Mouse (Mus musculus): ENCODE results near the gene Gm20458. TPM values are rescaled to one million over a fixed set of nuclear protein-coding genes. Genes with fewer than 3 reads are reported as not detected.

Gm20458 gene
- polyA plus RNA-seq, 1 experiment from 2014 or later: 6.9 TPM

- Histone ChIP-seq H3K27me3 (peaks cover 21% of the 10 kb centered on the region), H3K4me3 (no peak overlapping the region), H3K27ac (replicated peaks) (no peak overlapping the region), H3K9ac (replicated peaks) (no peak overlapping the region), H3K36me3 (no peaks in the 10 kb centered on the region), H3K4me2 (replicated peaks) (no peak overlapping the region), H3K4me1 (peaks cover 24% of the 10 kb centered on the region), H3K9me3 (no peaks in the 10 kb centered on the region)
- WGBS: 74% methylated on average over 3 of the region's 3 CpGs
- ATAC-seq (ENCODE audit: low FRiP score, low read depth): no peak
Observed at GRCm38 (mm10) chr2:164445399-164446085, 15.2 kb upstream of the Gm20458 start.

GRCm38 (mm10) chr2:164446086-164446469 is 14.7 kb upstream of the Gm20458 start:
- Histone ChIP-seq H3K27me3 (peaks cover 16% of the 10 kb centered on the region), H3K27ac (replicated peaks) (no peak overlapping the region), H3K4me3 (no peak overlapping the region), H3K9me3 (no peaks in the 10 kb centered on the region), H3K4me2 (replicated peaks) (no peak overlapping the region), H3K4me1 (peaks cover 24% of the 10 kb centered on the region), H3K9ac (replicated peaks) (no peak overlapping the region), H3K36me3 (no peaks in the 10 kb centered on the region)
- ATAC-seq (ENCODE audit: low FRiP score, low read depth): no peak
- WGBS: 80% methylated on average over 3 of the region's 3 CpGs

GRCm38 (mm10) chr2:164448140-164448539 is 12.6 kb upstream of the Gm20458 start:
- no peak overlapping the region for H3K4me3 ChIP-seq
- no peaks in the 10 kb centered on the region for H3K9me3 ChIP-seq
- H3K27me3 ChIP-seq: no peaks in the 10 kb centered on the region
- WGBS: 82% methylated on average over 1 of the region's 1 CpGs
- 0 out of 2 replicates have a peak, but pooled peaks cover 7% of the 10 kb centered on the region for H3K4me1 ChIP-seq
- no peak for ATAC-seq (ENCODE audit: low FRiP score, low read depth)
- H3K4me2 ChIP-seq (replicated peaks): no peak overlapping the region
- no peak overlapping the region for H3K27ac ChIP-seq (replicated peaks)
- no peaks in the 10 kb centered on the region for H3K36me3 ChIP-seq
- H3K9ac ChIP-seq (replicated peaks): no peak overlapping the region

- H3K4me1 ChIP-seq: no peaks in the 10 kb centered on the region
- WGBS: 75% methylated on average over 5 of the region's 5 CpGs
- no peak for ATAC-seq (ENCODE audit: low FRiP score, low read depth)
Observed at GRCm38 (mm10) chr2:164448921-164449320, 11.8 kb upstream of the Gm20458 start.

GRCm38 (mm10) chr2:164449341-164450042 is 11.3 kb upstream of the Gm20458 start:
- no peak overlapping the region for H3K27ac ChIP-seq (replicated peaks)
- no peak overlapping the region for H3K9ac ChIP-seq (replicated peaks)
- no peak for ATAC-seq (ENCODE audit: low FRiP score, low read depth)
- no peaks in the 10 kb centered on the region for H3K27me3 ChIP-seq
- WGBS: 90% methylated on average over 14 of the region's 14 CpGs
- H3K36me3 ChIP-seq: no peaks in the 10 kb centered on the region
- H3K4me2 ChIP-seq (replicated peaks): no peak overlapping the region
- no peak overlapping the region for H3K4me3 ChIP-seq
- H3K4me1 ChIP-seq: no peaks in the 10 kb centered on the region
- H3K9me3 ChIP-seq: no peaks in the 10 kb centered on the region

More at GRCm38 (mm10) chr2:164448921-164449320, 11.8 kb upstream of the Gm20458 start:
- no peak overlapping the region for H3K27ac ChIP-seq (replicated peaks)
- no peak overlapping the region for H3K4me2 ChIP-seq (replicated peaks)
- no peaks in the 10 kb centered on the region for H3K27me3 ChIP-seq
- no peaks in the 10 kb centered on the region for H3K9me3 ChIP-seq
- H3K36me3 ChIP-seq: no peaks in the 10 kb centered on the region
- no peak overlapping the region for H3K4me3 ChIP-seq
- H3K9ac ChIP-seq (replicated peaks): no peak overlapping the region

- ATAC-seq (ENCODE audit: low FRiP score, low read depth): no peak
- no peaks in the 10 kb centered on the region for H3K9me3 ChIP-seq
- H3K4me1 ChIP-seq: peaks cover 10% of the 10 kb centered on the region; the same call in 1 of the 2 replicates
- H3K27ac ChIP-seq (replicated peaks): no peak overlapping the region
- H3K27me3 ChIP-seq: no peaks in the 10 kb centered on the region
- no peak overlapping the region for H3K4me3 ChIP-seq
- H3K4me2 ChIP-seq (replicated peaks): no peak overlapping the region
- WGBS: 46% methylated on average over 13 of the region's 13 CpGs
- H3K9ac ChIP-seq (replicated peaks): no peak overlapping the region
- H3K36me3 ChIP-seq: no peaks in the 10 kb centered on the region
Observed at GRCm38 (mm10) chr2:164452000-164452676, 8.6 kb upstream of the Gm20458 start.

- no peak overlapping the region for H3K4me2 ChIP-seq (replicated peaks)
- 88% methylated on average over 14 of the region's 14 CpGs for WGBS
- H3K27ac ChIP-seq (replicated peaks): no peak overlapping the region
- no peaks in the 10 kb centered on the region for H3K36me3 ChIP-seq
- no peak for ATAC-seq (ENCODE audit: low FRiP score, low read depth)
- H3K4me3 ChIP-seq: no peak overlapping the region
- peaks cover 10% of the 10 kb centered on the region; the same call in 1 of the 2 replicates for H3K4me1 ChIP-seq
- H3K9ac ChIP-seq (replicated peaks): no peak overlapping the region
- no peaks in the 10 kb centered on the region for H3K27me3 ChIP-seq
- no peaks in the 10 kb centered on the region for H3K9me3 ChIP-seq
Observed at GRCm38 (mm10) chr2:164453047-164453757, 7.6 kb upstream of the Gm20458 start.

GRCm38 (mm10) chr2:164453887-164454500 is 6.8 kb upstream of the Gm20458 start:
- no peak overlapping the region for H3K4me3 ChIP-seq
- no peak overlapping the region for H3K27ac ChIP-seq (replicated peaks)
- H3K4me2 ChIP-seq (replicated peaks): no peak overlapping the region
- H3K4me1 ChIP-seq: peaks cover 10% of the 10 kb centered on the region; the same call in 1 of the 2 replicates
- WGBS: 71% methylated on average over 7 of the region's 7 CpGs
- H3K9me3 ChIP-seq: no peaks in the 10 kb centered on the region
- ATAC-seq (ENCODE audit: low FRiP score, low read depth): no peak
- no peak overlapping the region for H3K9ac ChIP-seq (replicated peaks)
- no peaks in the 10 kb centered on the region for H3K27me3 ChIP-seq
- no peaks in the 10 kb centered on the region for H3K36me3 ChIP-seq

GRCm38 (mm10) chr2:164454846-164455245 is 5.9 kb upstream of the Gm20458 start:
- no peak overlapping the region for H3K9ac ChIP-seq (replicated peaks)
- 83% methylated on average over 10 of the region's 10 CpGs for WGBS
- H3K27me3 ChIP-seq: no peaks in the 10 kb centered on the region
- H3K36me3 ChIP-seq: no peaks in the 10 kb centered on the region
- H3K9me3 ChIP-seq: no peaks in the 10 kb centered on the region
- no peak overlapping the region for H3K27ac ChIP-seq (replicated peaks)
- H3K4me2 ChIP-seq (replicated peaks): no peak overlapping the region
- no peak overlapping the region for H3K4me3 ChIP-seq
- no peak for ATAC-seq (ENCODE audit: low FRiP score, low read depth)
- peaks cover 10% of the 10 kb centered on the region; the same call in 1 of the 2 replicates for H3K4me1 ChIP-seq

GRCm38 (mm10) chr2:164455421-164456190 is 5.2 kb upstream of the Gm20458 start:
- H3K4me3 ChIP-seq: no peak overlapping the region
- no peaks in the 10 kb centered on the region for H3K27me3 ChIP-seq
- no peak overlapping the region for H3K9ac ChIP-seq (replicated peaks)
- H3K36me3 ChIP-seq: no peaks in the 10 kb centered on the region
- no peak overlapping the region for H3K27ac ChIP-seq (replicated peaks)
- no peak for ATAC-seq (ENCODE audit: low FRiP score, low read depth)
- WGBS: 79% methylated on average over 6 of the region's 6 CpGs
- H3K4me1 ChIP-seq: peaks cover 10% of the 10 kb centered on the region; the same call in 1 of the 2 replicates
- no peak overlapping the region for H3K4me2 ChIP-seq (replicated peaks)
- H3K9me3 ChIP-seq: no peaks in the 10 kb centered on the region

GRCm38 (mm10) chr2:164456413-164456812 is 4.4 kb upstream of the Gm20458 start:
- H3K4me2 ChIP-seq (replicated peaks): peak overlapping the region; percentile 29; the same call in 1 of the 2 replicates
- no peak overlapping the region for H3K27ac ChIP-seq (replicated peaks)
- ATAC-seq (ENCODE audit: low FRiP score, low read depth): no peak
- H3K4me1 ChIP-seq: peaks cover 10% of the 10 kb centered on the region; the same call in 1 of the 2 replicates
- no peak overlapping the region for H3K4me3 ChIP-seq
- H3K36me3 ChIP-seq: no peaks in the 10 kb centered on the region
- no peak overlapping the region for H3K9ac ChIP-seq (replicated peaks)
- H3K27me3 ChIP-seq: no peaks in the 10 kb centered on the region
- 73% methylated on average over 1 of the region's 1 CpGs for WGBS
- no peaks in the 10 kb centered on the region for H3K9me3 ChIP-seq

Data from midbrain, embryonic 12.5 days (tissue).